Mouse (Mus musculus): ENCODE data around the gene Pla2g4e.

- TF ChIP-seq EP300 (IDR thresholded peaks at IDR 0.05; ENCODE audit: low read depth): no peak
- peak; percentile 62 for TF ChIP-seq CTCF (IDR thresholded peaks at IDR 0.05; ENCODE audit: low read depth)
These were observed 74.4 kb downstream of the Pla2g4e start for GRCm38 (mm10) chr2:120170726-120171125.
